Mouse (Mus musculus): Measurements from ENCODE around the gene Rasgrf1. TPM values are rescaled to one million over a fixed set of nuclear protein-coding genes. Genes with fewer than 3 reads are reported as not detected.

Rasgrf1 gene
- total RNA-seq, 2 experiments from 2014 or later: 0.15 TPM

- no peak for DNase-seq
Observed at GRCm38 (mm10) chr9:89970271-89970670, 60.6 kb downstream of the Rasgrf1 start.

- no peak for DNase-seq
Observed at GRCm38 (mm10) chr9:89970886-89971486, 61.3 kb downstream of the Rasgrf1 start.

- no peak for DNase-seq
Observed at GRCm38 (mm10) chr9:89972321-89972720, 62.6 kb downstream of the Rasgrf1 start.

- DNase-seq: peak; percentile 51 to 52
Observed at GRCm38 (mm10) chr9:89973856-89974255, 64.1 kb downstream of the Rasgrf1 start.

DNA sequence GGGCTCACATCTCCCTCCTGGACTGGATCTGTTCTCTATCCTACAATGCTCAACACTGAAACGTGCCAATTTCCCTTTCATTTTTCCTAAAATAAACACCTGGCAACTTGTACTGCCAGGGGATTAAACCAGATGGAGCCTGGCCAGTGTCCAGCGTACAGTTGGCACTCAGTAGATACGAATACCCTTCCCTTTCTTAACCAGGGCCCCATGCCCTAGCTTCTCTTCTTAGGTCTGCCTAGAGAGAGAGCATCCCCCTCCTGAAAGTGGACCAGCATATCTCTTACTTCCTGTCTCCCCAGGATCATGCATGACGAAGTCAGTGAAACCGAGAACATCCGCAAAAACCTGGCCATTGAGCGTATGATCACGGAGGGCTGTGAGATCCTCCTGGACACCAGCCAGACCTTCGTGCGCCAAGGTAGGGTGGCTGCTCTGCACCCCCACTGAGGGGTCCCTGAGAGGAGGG lies 64.8 kb downstream of the Rasgrf1 start:
- peak in 1 of 2 experiments; percentile 18 for DNase-seq

DNA sequence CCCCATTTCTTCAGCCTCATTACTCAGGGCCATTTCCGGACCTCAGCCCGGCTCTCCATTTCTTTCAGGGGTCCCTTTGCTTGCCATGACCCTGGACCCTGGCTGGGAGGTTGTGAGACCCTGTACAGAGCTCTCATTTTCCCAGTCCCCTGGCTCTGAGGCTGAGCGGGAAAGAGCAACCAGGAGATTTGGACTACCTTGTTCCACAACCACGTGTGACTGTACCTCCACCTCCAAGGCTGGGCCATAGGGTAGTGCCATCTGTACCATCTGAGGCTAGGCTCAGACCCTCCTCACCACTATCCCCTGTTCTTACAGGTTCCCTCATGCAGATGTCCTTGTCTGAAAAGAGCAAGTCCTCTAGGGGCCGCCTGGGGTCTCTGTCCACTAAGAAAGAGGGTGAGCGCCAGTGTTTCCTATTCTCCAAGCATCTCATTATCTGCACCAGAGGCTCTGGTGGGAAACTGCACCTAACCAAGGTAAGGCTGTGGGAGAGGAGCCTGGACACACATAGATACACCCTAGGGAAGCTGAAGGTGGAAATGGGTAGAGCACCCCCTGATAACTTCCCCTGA lies 66.7 kb downstream of the Rasgrf1 start:
- DNase-seq: no peak

DNA sequence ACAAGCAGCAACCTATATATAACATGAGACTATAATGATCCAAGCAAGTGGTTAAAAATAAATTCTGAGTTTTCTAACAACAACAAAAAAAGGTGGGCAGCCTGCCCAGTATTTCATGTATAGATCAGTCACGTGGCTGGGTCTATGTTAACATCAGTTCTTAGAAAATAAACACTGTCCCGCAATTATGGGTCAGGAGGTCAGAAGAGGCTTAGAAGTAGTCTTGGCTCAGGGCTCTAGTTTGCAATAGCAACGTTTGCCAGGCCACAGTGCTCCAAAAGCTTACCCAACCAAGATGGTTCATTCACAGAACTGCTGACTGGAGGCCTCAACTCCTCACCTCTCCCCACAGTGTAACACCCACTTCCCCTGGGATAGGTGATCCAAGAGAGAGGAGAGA lies 69.5 kb downstream of the Rasgrf1 start:
- no peak for DNase-seq

DNA sequence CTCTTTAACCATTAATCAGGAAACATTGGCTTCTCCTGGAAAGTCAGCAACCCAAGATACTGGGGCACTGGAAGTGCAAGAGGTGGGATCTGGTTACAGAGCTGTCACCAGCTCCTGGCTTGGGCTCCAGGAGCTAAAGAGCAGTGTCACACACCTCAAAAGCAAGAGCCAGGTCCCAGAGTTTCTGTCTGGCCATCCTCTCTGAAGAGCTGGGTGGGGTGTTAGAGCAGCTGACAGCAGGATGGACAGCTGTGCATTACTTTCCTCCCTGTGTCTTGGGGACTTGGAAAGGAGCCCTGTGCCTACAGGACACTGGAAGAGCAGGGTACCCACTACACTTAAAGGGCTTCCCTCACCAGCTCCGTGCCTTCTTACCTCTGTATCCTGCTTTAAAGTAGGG lies 72.5 kb downstream of the Rasgrf1 start:
- DNase-seq: no peak

DNA sequence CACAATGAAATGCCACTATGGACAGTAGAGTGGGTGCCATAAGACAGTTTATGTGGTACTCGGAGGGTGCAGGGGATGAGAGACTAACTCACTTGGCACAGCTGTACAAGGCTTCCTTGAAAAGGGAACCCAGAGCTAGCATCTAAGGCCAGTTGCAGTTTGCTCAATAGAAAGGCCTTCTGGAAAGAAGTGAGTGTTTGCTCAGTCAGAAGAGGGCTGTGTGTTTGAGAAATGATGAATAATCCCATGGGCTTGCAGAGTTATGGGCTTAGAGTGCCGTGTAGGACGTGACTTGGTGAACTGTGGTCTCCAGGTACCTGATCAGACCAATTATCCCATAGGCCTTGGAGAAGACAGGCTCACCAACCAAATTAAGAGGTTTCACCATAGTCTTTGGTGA lies 78.3 kb downstream of the Rasgrf1 start:
- no peak for DNase-seq

GRCm38 (mm10) chr9:89988811-89989528 lies 79.3 kb downstream of the Rasgrf1 start:
- no peak for DNase-seq

DNA sequence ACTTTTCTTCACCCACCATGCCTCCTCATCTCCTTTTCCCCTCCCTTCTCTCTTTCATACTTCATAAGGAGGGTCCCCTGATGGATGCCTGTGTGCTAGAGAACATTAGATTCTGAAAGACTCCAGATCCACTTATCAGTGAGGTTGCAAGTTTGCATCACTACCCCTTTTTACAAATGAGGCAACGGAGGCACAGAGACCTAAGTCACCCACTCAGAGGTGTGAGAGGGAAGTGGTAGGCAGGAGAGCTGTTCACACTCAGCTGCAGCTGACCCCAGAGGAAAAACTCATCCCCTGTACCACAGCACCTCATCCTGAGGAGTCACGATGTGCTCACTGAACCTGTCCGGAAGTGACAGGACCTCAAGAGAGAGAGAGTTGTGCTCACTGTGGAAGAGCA lies 96.7 kb downstream of the Rasgrf1 start:
- no peak for DNase-seq

DNA sequence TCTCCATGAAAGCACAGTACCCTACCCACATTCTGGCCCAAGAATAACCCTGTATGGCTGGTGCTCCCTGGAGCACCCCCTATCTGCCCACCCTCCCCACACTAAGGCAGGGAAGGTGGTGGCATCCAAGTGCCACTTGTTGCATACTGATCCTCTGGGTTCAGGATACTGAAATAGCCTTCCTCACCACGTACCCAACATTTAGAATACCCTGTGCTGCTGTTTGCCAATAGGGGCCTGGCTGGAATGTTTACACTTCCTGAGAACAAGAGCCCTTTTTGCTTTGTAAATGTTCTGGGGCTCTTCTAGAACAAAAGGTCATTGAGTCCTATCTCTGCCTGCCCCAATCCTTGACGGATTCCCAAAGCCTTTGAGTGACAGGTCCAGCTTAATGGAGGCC lies 97.4 kb downstream of the Rasgrf1 start:
- DNase-seq: no peak

DNA sequence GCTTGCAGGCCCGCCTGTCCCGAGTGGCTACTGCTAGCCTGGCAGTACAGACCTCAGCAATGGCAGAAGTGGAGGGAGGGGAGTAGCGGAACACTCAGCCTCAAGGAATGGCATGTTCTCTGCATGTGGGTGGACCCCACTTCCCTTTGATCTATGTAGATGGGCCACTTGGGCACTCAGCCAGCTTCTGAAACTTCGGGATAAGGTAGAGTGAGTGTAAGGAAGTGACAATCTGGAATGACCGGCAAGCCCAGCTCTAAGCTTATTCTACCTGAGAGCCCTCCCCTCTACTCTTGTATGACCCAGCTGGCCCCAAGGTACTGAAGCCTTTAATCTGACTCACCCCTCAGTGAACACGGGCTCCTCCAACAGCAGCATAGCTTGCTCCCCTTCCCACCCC lies 98.4 kb downstream of the Rasgrf1 start:
- DNase-seq: no peak

GRCm38 (mm10) chr9:90011849-90012248 lies 102.1 kb downstream of the Rasgrf1 start:
- no peak for DNase-seq

DNA sequence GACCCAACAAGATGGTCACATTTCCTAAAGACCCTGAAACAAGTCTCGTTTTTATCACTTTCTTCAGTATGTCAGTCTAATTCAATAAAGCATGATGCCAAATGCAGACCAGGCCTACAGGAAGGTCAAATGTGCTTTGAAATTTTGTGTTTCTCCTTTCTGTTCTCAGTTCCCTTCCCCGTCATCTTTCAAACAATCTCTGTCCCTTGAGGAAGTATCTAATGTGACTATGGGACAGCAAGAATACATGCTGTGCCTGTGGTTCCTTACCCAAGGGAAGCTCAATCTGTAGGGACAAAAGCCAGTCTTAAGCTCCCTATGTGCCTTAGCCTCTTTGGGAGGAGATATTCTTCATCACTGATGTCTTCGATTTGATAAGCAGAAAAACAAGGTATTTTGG lies 104.9 kb downstream of the Rasgrf1 start:
- peak in 1 of 2 experiments; percentile 37 for DNase-seq

GRCm38 (mm10) chr9:90016204-90016603 lies 106.5 kb downstream of the Rasgrf1 start:
- no peak for DNase-seq

- no peak for DNase-seq
Observed at GRCm38 (mm10) chr9:90020866-90021265, 111.2 kb downstream of the Rasgrf1 start.

DNA sequence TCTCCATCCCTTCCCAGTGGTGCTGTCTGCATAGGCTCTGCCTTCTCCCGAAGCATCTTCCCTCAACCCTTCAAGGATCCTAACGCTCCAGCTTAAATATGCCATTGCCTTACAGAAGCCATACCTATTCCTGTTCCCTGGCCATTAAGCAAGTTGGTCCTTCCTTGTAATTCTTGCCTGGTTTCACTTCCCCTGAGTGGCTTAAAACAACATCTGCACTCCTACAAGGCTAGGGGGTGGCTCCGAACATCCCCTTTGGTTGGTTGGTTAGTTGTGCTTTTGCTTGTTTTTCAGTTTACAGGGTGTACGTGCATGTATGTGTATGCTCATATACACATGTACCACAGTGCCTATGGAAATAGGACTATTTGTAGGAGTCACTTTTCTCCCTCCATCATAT lies 111.7 kb downstream of the Rasgrf1 start:
- DNase-seq: peak in 1 of 2 experiments; percentile 32

- DNase-seq: no peak
Observed at GRCm38 (mm10) chr9:90027709-90028108, 118.0 kb downstream of the Rasgrf1 start.

GRCm38 (mm10) chr9:90033922-90034321 lies 124.2 kb downstream of the Rasgrf1 start:
- peak in 1 of 2 experiments; percentile 81 for DNase-seq

DNA sequence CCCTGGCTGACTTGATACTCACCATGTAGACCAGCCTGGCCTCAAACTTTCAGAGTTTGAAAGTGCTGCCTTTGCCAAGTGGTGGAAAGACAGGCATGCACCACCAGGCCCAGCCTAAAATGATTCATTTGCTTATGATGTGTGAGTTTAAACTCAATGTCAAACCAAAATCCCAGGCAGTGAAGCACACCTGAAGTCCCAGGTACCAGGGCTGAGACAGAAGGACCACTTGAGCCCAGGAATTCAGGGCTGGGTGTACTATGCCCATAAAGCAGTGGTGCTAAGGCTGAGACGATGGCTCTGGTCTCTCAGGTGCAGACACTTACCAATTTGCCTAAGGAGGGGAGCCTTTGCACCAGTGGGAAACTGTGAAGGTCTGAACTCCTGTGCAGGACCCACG lies 125.5 kb downstream of the Rasgrf1 start:
- DNase-seq: no peak

- DNase-seq: no peak
Observed at GRCm38 (mm10) chr9:90035794-90036193, 126.1 kb downstream of the Rasgrf1 start.

GRCm38 (mm10) chr9:90036313-90036712 lies 126.6 kb downstream of the Rasgrf1 start:
- no peak for DNase-seq

DNA sequence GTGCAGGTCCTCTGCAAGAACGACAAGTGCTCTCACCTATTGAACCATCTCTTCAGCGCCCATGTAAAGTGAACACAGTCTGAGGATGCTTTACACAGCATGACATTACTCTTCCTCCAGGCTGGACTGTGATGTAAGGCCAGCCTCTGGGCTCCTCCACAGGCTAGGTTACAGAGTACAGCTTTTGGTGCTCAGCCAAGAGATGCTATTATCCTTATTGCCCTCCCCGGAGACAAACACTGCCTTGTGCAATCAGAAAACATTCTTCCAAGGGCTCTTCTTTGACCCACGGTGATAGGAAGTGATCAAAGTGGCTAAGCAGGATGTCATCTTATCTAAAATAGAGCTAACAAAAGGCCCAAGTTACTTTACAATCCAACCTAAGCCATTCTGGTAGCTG lies 128.8 kb downstream of the Rasgrf1 start:
- no peak for DNase-seq
